Mouse (Mus musculus): ENCODE results near the gene Rims4. TPM values are rescaled to one million over a fixed set of nuclear protein-coding genes. Genes with fewer than 3 reads are reported as not detected.

Gene Rims4
- polyA plus RNA-seq, 1 experiment, result 30.3 TPM

- H3K27me3 ChIP-seq (ENCODE audit: control insufficient read depth, insufficient read depth, low read length), result no peaks in the 10 kb centered on the region; the same call in 1 of the 2 replicates
- no peak overlapping the region for H3K4me3 ChIP-seq (replicated peaks; ENCODE audit: insufficient read depth, low read depth, low read length)
- 0 out of 2 replicates have a peak, but pooled peaks cover 1% of the 10 kb centered on the region for H3K4me1 ChIP-seq (ENCODE audit: control insufficient read depth, insufficient read depth, low read length)
- TF ChIP-seq POLR2A (IDR thresholded peaks at IDR 0.05; ENCODE audit: borderline replicate concordance, insufficient read depth, low read length) (no peak), CTCF (IDR thresholded peaks at IDR 0.05; ENCODE audit: borderline replicate concordance, insufficient read depth, low read depth, low read length) (no peak)
- 91% methylated on average over 6 of the region's 6 CpGs for WGBS
- no peak overlapping the region for H3K27ac ChIP-seq (ENCODE audit: insufficient read depth, low read length)
- DNase-seq, result no peak
These were observed 61.2 kb downstream of the Rims4 start for GRCm38 (mm10) chr2:163857233-163857632.

GRCm38 (mm10) chr2:163853461-163853901 lies 65.0 kb downstream of the Rims4 start, which contains the start of gene Kcnk15:
Gene Kcnk15, plus strand, starts transcription at chr2:163853651.
- H3K4me1 ChIP-seq (ENCODE audit: control insufficient read depth, insufficient read depth, low read length), result no peaks in the 10 kb centered on the region
- no peaks in the 10 kb centered on the region; the same call in 1 of the 2 replicates for H3K27me3 ChIP-seq (ENCODE audit: control insufficient read depth, insufficient read depth, low read length)
- TF ChIP-seq CTCF (IDR thresholded peaks at IDR 0.05; ENCODE audit: borderline replicate concordance, insufficient read depth, low read depth, low read length), result peak; percentile 34; the same call in 1 of the 2 replicates
- no peak for TF ChIP-seq POLR2A (IDR thresholded peaks at IDR 0.05; ENCODE audit: borderline replicate concordance, insufficient read depth, low read length)
- no peak within 1 kb of the TSS for H3K27ac ChIP-seq (ENCODE audit: insufficient read depth, low read length)
- no peak within 1 kb of the TSS for H3K4me3 ChIP-seq (replicated peaks; ENCODE audit: insufficient read depth, low read depth, low read length)
- under 1% methylated on average over 38 of the region's 38 CpGs for WGBS
- no peak for DNase-seq

GRCm38 (mm10) chr2:163842043-163842442 lies 76.4 kb downstream of the Rims4 start:
- 81% methylated on average over 4 of the region's 4 CpGs for WGBS
- no peak for DNase-seq
- no peaks in the 10 kb centered on the region for H3K27me3 ChIP-seq (ENCODE audit: control insufficient read depth, insufficient read depth, low read length)
- no peak for TF ChIP-seq CTCF (IDR thresholded peaks at IDR 0.05; ENCODE audit: borderline replicate concordance, insufficient read depth, low read depth, low read length)
- TF ChIP-seq POLR2A (IDR thresholded peaks at IDR 0.05; ENCODE audit: borderline replicate concordance, insufficient read depth, low read length), result no peak
- H3K4me3 ChIP-seq (replicated peaks; ENCODE audit: insufficient read depth, low read depth, low read length), result no peak overlapping the region
- H3K4me1 ChIP-seq (ENCODE audit: control insufficient read depth, insufficient read depth, low read length), result peaks cover 11% of the 10 kb centered on the region
- no peak overlapping the region for H3K27ac ChIP-seq (ENCODE audit: insufficient read depth, low read length)

- 5% methylated on average over 6 of the region's 6 CpGs for WGBS
- Histone ChIP-seq H3K4me1 (ENCODE audit: control insufficient read depth, insufficient read depth, low read length) (peaks cover 11% of the 10 kb centered on the region), H3K27ac (ENCODE audit: insufficient read depth, low read length) (no peak overlapping the region), H3K4me3 (replicated peaks; ENCODE audit: insufficient read depth, low read depth, low read length) (no peak overlapping the region), H3K27me3 (ENCODE audit: control insufficient read depth, insufficient read depth, low read length) (no peaks in the 10 kb centered on the region)
- TF ChIP-seq POLR2A (IDR thresholded peaks at IDR 0.05; ENCODE audit: borderline replicate concordance, insufficient read depth, low read length) (no peak), CTCF (IDR thresholded peaks at IDR 0.05; ENCODE audit: borderline replicate concordance, insufficient read depth, low read depth, low read length) (no peak)
- DNase-seq, result peak; percentile 86 to 87
These were observed 79.0 kb downstream of the Rims4 start for GRCm38 (mm10) chr2:163839519-163839918.

GRCm38 (mm10) chr2:163838043-163838442 lies 80.4 kb downstream of the Rims4 start:
- 21% methylated on average over 9 of the region's 9 CpGs for WGBS
- H3K27me3 ChIP-seq (ENCODE audit: control insufficient read depth, insufficient read depth, low read length), result no peaks in the 10 kb centered on the region
- no peak overlapping the region for H3K27ac ChIP-seq (ENCODE audit: insufficient read depth, low read length)
- peaks cover 11% of the 10 kb centered on the region for H3K4me1 ChIP-seq (ENCODE audit: control insufficient read depth, insufficient read depth, low read length)
- DNase-seq, result peak; percentile 82 to 86
- no peak for TF ChIP-seq POLR2A (IDR thresholded peaks at IDR 0.05; ENCODE audit: borderline replicate concordance, insufficient read depth, low read length)
- TF ChIP-seq CTCF (IDR thresholded peaks at IDR 0.05; ENCODE audit: borderline replicate concordance, insufficient read depth, low read depth, low read length), result peak; percentile 97
- H3K4me3 ChIP-seq (replicated peaks; ENCODE audit: insufficient read depth, low read depth, low read length), result no peak overlapping the region

GRCm38 (mm10) chr2:163831163-163831562 lies 87.3 kb downstream of the Rims4 start:
- TF ChIP-seq POLR2A (IDR thresholded peaks at IDR 0.05; ENCODE audit: borderline replicate concordance, insufficient read depth, low read length), result no peak
- TF ChIP-seq CTCF (IDR thresholded peaks at IDR 0.05; ENCODE audit: borderline replicate concordance, insufficient read depth, low read depth, low read length), result no peak
- no peaks in the 10 kb centered on the region for H3K4me1 ChIP-seq (ENCODE audit: control insufficient read depth, insufficient read depth, low read length)
- H3K27ac ChIP-seq (ENCODE audit: insufficient read depth, low read length), result no peak overlapping the region
- 45% methylated on average over 1 of the region's 1 CpGs for WGBS
- H3K4me3 ChIP-seq (replicated peaks; ENCODE audit: insufficient read depth, low read depth, low read length), result no peak overlapping the region
- no peaks in the 10 kb centered on the region for H3K27me3 ChIP-seq (ENCODE audit: control insufficient read depth, insufficient read depth, low read length)
- no peak for DNase-seq

GRCm38 (mm10) chr2:163826494-163826893 lies 92.0 kb downstream of the Rims4 start:
- H3K4me1 ChIP-seq (ENCODE audit: control insufficient read depth, insufficient read depth, low read length), result no peaks in the 10 kb centered on the region
- TF ChIP-seq CTCF (IDR thresholded peaks at IDR 0.05; ENCODE audit: borderline replicate concordance, insufficient read depth, low read depth, low read length) (no peak), POLR2A (IDR thresholded peaks at IDR 0.05; ENCODE audit: borderline replicate concordance, insufficient read depth, low read length) (no peak)
- 56% methylated on average over 5 of the region's 5 CpGs for WGBS
- H3K27me3 ChIP-seq (ENCODE audit: control insufficient read depth, insufficient read depth, low read length), result no peaks in the 10 kb centered on the region
- no peak overlapping the region for H3K4me3 ChIP-seq (replicated peaks; ENCODE audit: insufficient read depth, low read depth, low read length)
- DNase-seq, result no peak
- H3K27ac ChIP-seq (ENCODE audit: insufficient read depth, low read length), result no peak overlapping the region

- DNase-seq, result no peak
- 90% methylated on average over 1 of the region's 1 CpGs for WGBS
- no peak for TF ChIP-seq POLR2A (IDR thresholded peaks at IDR 0.05; ENCODE audit: borderline replicate concordance, insufficient read depth, low read length)
- TF ChIP-seq CTCF (IDR thresholded peaks at IDR 0.05; ENCODE audit: borderline replicate concordance, insufficient read depth, low read depth, low read length), result no peak
- Histone ChIP-seq H3K4me1 (ENCODE audit: control insufficient read depth, insufficient read depth, low read length) (peaks cover under 1% of the 10 kb centered on the region; the same call in 1 of the 2 replicates), H3K27me3 (ENCODE audit: control insufficient read depth, insufficient read depth, low read length) (no peaks in the 10 kb centered on the region), H3K4me3 (replicated peaks; ENCODE audit: insufficient read depth, low read depth, low read length) (no peak overlapping the region), H3K27ac (ENCODE audit: insufficient read depth, low read length) (no peak overlapping the region)
These were observed 92.6 kb downstream of the Rims4 start for GRCm38 (mm10) chr2:163825861-163826260.

All from cerebellum, adult 2 months (tissue).